Mouse (Mus musculus) neural tube, embryonic 15.5 days (tissue): ENCODE results near the gene Fam173a. TPM values are rescaled to one million over a fixed set of nuclear protein-coding genes. Genes with fewer than 3 reads are reported as not detected.
"Not testable (repeated sequence)": the region's sequence is repeated elsewhere in the genome, so short reads cannot be mapped to it uniquely, and the experiment has no call there.

Experiments used
- ATAC-seq: fragments of 200-750 bp; cut with Nextera tagmentation; 2 replicates; pipeline ENCODE4 v1.8.0; 2017; ENCODE audit warnings: mild to moderate bottlenecking, moderate TSS enrichment, moderate library complexity; ENCODE audit not compliant: low FRiP score
- H3K27ac ChIP-seq: fragments of 300-500 bp; sonication (generic); replicated peaks from 2 replicates; pipeline ENCODE4 v1.5.1; 2015; ENCODE audit warnings: mild to moderate bottlenecking, inconsistent platforms
- H3K27me3 ChIP-seq: fragments of 300-500 bp; sonication (generic); replicated peaks from 2 replicates; pipeline ENCODE4 v1.6.1; 2015; ENCODE audit warnings: inconsistent platforms
- H3K36me3 ChIP-seq: fragments of 300-500 bp; sonication (generic); 2 replicates; pipeline ENCODE4 v1.6.1; 2015; ENCODE audit warnings: inconsistent platforms
- H3K4me1 ChIP-seq: fragments of 300-500 bp; sonication (generic); 2 replicates; pipeline ENCODE4 v1.6.1; 2015; ENCODE audit warnings: inconsistent platforms
- H3K4me2 ChIP-seq: fragments of 300-500 bp; sonication (generic); 2 replicates; pipeline ENCODE4 v1.6.1; 2015; ENCODE audit warnings: inconsistent platforms, mild to moderate bottlenecking, moderate library complexity
- H3K4me3 ChIP-seq: fragments of 300-500 bp; sonication (generic); replicated peaks from 2 replicates; pipeline ENCODE4 v1.5.1; 2015; ENCODE audit warnings: mild to moderate bottlenecking, inconsistent platforms
- H3K9ac ChIP-seq: fragments of 300-500 bp; sonication (generic); replicated peaks from 2 replicates; pipeline ENCODE4 v1.6.1; 2015; ENCODE audit warnings: mild to moderate bottlenecking, inconsistent platforms
- H3K9me3 ChIP-seq: fragments of 300-500 bp; sonication (generic); replicated peaks from 2 replicates; pipeline ENCODE4 v1.6.1; 2016; ENCODE audit warnings: inconsistent platforms
- WGBS: fragments of 180-500 bp; shearing (Covaris S2); methylation state at CpG from one replicate; pipeline ENCODE4 v1.1.7; 2015; ENCODE audit warnings: mixed read lengths; 5-methylcytosine and 5-hydroxymethylcytosine counted together
- polyA plus RNA-seq: library from polyadenylated mRNA; unstranded; fragments of >200 nt; fragmentation: Nextera tagmentation; extraction: Ambion mirVana; gene quantifications from 2 replicates; pipeline ENCODE4 v1.2.1, GENCODE M21; 2015

The Fam173a gene
- polyA plus RNA-seq, 1 experiment from 2014 or later, result 94.1 TPM

GRCm38 (mm10) chr17:25809606-25810340, 17.1 kb upstream of the Fam173a start:
- 4% methylated on average over 25 of the region's 25 CpGs for WGBS
- ATAC-seq, result peak; percentile 40
- Histone ChIP-seq H3K27me3 (no peaks in the 10 kb centered on the region), H3K4me3 (peak overlapping the region; percentile 96), H3K36me3 (no peaks in the 10 kb centered on the region), H3K9ac (peak overlapping the region; percentile 97), H3K4me2 (peak overlapping the region; percentile 94), H3K4me1 (peaks cover 56% of the 10 kb centered on the region), H3K9me3 (no peaks in the 10 kb centered on the region), H3K27ac (peak overlapping the region; percentile 98)

- Histone ChIP-seq H3K9ac (peak within 1 kb of the TSS; percentile 97), H3K4me3 (peak within 1 kb of the TSS; percentile 96), H3K36me3 (no peaks in the 10 kb centered on the region), H3K4me1 (peaks cover 50% of the 10 kb centered on the region), H3K9me3 (no peaks in the 10 kb centered on the region), H3K27me3 (no peaks in the 10 kb centered on the region), H3K27ac (peak within 1 kb of the TSS; percentile 98), H3K4me2 (peak within 1 kb of the TSS; percentile 94)
- ATAC-seq, result peak; percentile 91
- WGBS, result under 1% methylated on average over 64 of the region's 100 CpGs
These were observed 16.3 kb upstream of the Fam173a start, which contains the start of gene Fbxl16 for GRCm38 (mm10) chr17:25808789-25809605. Gene Fbxl16 (plus strand): TSS chr17:25809085.

GRCm38 (mm10) chr17:25808028-25808427, 15.3 kb upstream of the Fam173a start:
- peak overlapping the region; percentile 98 for H3K27ac ChIP-seq
- no peaks in the 10 kb centered on the region for H3K27me3 ChIP-seq
- no peaks in the 10 kb centered on the region for H3K9me3 ChIP-seq
- peak overlapping the region; percentile 96 for H3K4me3 ChIP-seq
- H3K4me2 ChIP-seq, result peak overlapping the region; percentile 94
- H3K36me3 ChIP-seq, result no peaks in the 10 kb centered on the region
- no peak for ATAC-seq
- peaks cover 49% of the 10 kb centered on the region for H3K4me1 ChIP-seq
- peak overlapping the region; percentile 97 for H3K9ac ChIP-seq
- 26% methylated on average over 5 of the region's 5 CpGs for WGBS

- not testable (repeated sequence) for H3K4me2 ChIP-seq, H3K36me3 ChIP-seq, H3K27ac ChIP-seq, H3K9ac ChIP-seq, H3K4me3 ChIP-seq, H3K27me3 ChIP-seq, H3K9me3 ChIP-seq, ATAC-seq
- H3K4me1 ChIP-seq, result peaks cover 49% of the 10 kb centered on the region
- 46% methylated on average over 2 of the region's 2 CpGs for WGBS
These were observed 14.8 kb upstream of the Fam173a start for GRCm38 (mm10) chr17:25807452-25807851.

GRCm38 (mm10) chr17:25806507-25806906, 13.8 kb upstream of the Fam173a start:
- Histone ChIP-seq H3K36me3 (no peaks in the 10 kb centered on the region), H3K4me2 (no peak overlapping the region), H3K27ac (no peak overlapping the region), H3K9ac (no peak overlapping the region), H3K4me3 (no peak overlapping the region), H3K9me3 (no peaks in the 10 kb centered on the region), H3K4me1 (peaks cover 44% of the 10 kb centered on the region), H3K27me3 (no peaks in the 10 kb centered on the region)
- 76% methylated on average over 4 of the region's 4 CpGs for WGBS
- ATAC-seq, result no peak

- peak overlapping the region; percentile 19 for H3K4me2 ChIP-seq
- H3K27me3 ChIP-seq, result no peaks in the 10 kb centered on the region
- H3K4me3 ChIP-seq, result no peak overlapping the region
- H3K9ac ChIP-seq, result peak overlapping the region; percentile 28; the same call in 1 of the 2 replicates
- ATAC-seq, result peak; percentile 76
- no peaks in the 10 kb centered on the region for H3K36me3 ChIP-seq
- peak overlapping the region; percentile 75 for H3K27ac ChIP-seq
- 4% methylated on average over 10 of the region's 10 CpGs for WGBS
- H3K9me3 ChIP-seq, result no peaks in the 10 kb centered on the region
- peaks cover 23% of the 10 kb centered on the region for H3K4me1 ChIP-seq
These were observed 10.3 kb upstream of the Fam173a start for GRCm38 (mm10) chr17:25802825-25803517.

- no peaks in the 10 kb centered on the region for H3K27me3 ChIP-seq
- 8% methylated on average over 6 of the region's 6 CpGs for WGBS
- H3K4me3 ChIP-seq, result no peak overlapping the region
- no peak overlapping the region for H3K27ac ChIP-seq
- H3K4me1 ChIP-seq, result peaks cover 38% of the 10 kb centered on the region
- no peaks in the 10 kb centered on the region for H3K9me3 ChIP-seq
- no peak for ATAC-seq
- no peak overlapping the region for H3K9ac ChIP-seq
- H3K36me3 ChIP-seq, result no peaks in the 10 kb centered on the region
- H3K4me2 ChIP-seq, result no peak overlapping the region
These were observed 8.3 kb upstream of the Fam173a start for GRCm38 (mm10) chr17:25801029-25801428.

- H3K9me3 ChIP-seq, result no peaks in the 10 kb centered on the region
These were observed 4.3 kb upstream of the Fam173a start, which contains the start of gene Metrn for GRCm38 (mm10) chr17:25796951-25797369. Gene Metrn (minus strand): TSS chr17:25797136.

GRCm38 (mm10) chr17:25796211-25796771, 3.6 kb upstream of the Fam173a start:
- Histone ChIP-seq H3K4me1 (peaks cover 59% of the 10 kb centered on the region), H3K27ac (peak overlapping the region; percentile 69), H3K36me3 (no peaks in the 10 kb centered on the region), H3K9ac (peak overlapping the region; percentile 53), H3K4me2 (peak overlapping the region; percentile 96), H3K4me3 (peak overlapping the region; percentile 57), H3K9me3 (no peaks in the 10 kb centered on the region), H3K27me3 (no peaks in the 10 kb centered on the region)
- WGBS, result 2% methylated on average over 37 of the region's 37 CpGs
- no peak for ATAC-seq

More at GRCm38 (mm10) chr17:25796951-25797369, 4.3 kb upstream of the Fam173a start, which contains the start of gene Metrn:
- Histone ChIP-seq H3K36me3 (no peaks in the 10 kb centered on the region), H3K4me1 (peaks cover 55% of the 10 kb centered on the region), H3K4me3 (peak within 1 kb of the TSS; percentile 57), H3K27me3 (no peaks in the 10 kb centered on the region), H3K4me2 (peak within 1 kb of the TSS; percentile 96), H3K9ac (peak within 1 kb of the TSS; percentile 53), H3K27ac (peak within 1 kb of the TSS; percentile 69)
- ATAC-seq, result peak; percentile 54
- WGBS, result under 1% methylated on average over 35 of the region's 35 CpGs

- peaks cover 63% of the 10 kb centered on the region for H3K4me1 ChIP-seq
- peak; percentile 25; the same call in 1 of the 2 replicates for ATAC-seq
- H3K4me2 ChIP-seq, result peak within 1 kb of the TSS; percentile 96
- H3K36me3 ChIP-seq, result no peaks in the 10 kb centered on the region
- peak within 1 kb of the TSS; percentile 53 for H3K9ac ChIP-seq
- peak within 1 kb of the TSS; percentile 57 for H3K4me3 ChIP-seq
- 13% methylated on average over 6 of the region's 6 CpGs for WGBS
- H3K27me3 ChIP-seq, result no peaks in the 10 kb centered on the region
- no peaks in the 10 kb centered on the region for H3K9me3 ChIP-seq
- peak within 1 kb of the TSS; percentile 93 for H3K27ac ChIP-seq
These were observed 3.0 kb upstream of the Fam173a start, which contains the start of gene AC134908.4 for GRCm38 (mm10) chr17:25795609-25796092. Gene AC134908.4 (minus strand): TSS chr17:25795659.

- Histone ChIP-seq H3K36me3 (no peaks in the 10 kb centered on the region), H3K27me3 (no peaks in the 10 kb centered on the region), H3K4me2 (peak overlapping the region; percentile 96), H3K9me3 (no peaks in the 10 kb centered on the region), H3K4me3 (peak overlapping the region; percentile 57), H3K9ac (peak overlapping the region; percentile 53; the same call in 1 of the 2 replicates), H3K4me1 (peaks cover 67% of the 10 kb centered on the region), H3K27ac (peak overlapping the region; percentile 93)
- WGBS, result 55% methylated on average over 17 of the region's 17 CpGs
- ATAC-seq, result no peak
These were observed 2.3 kb upstream of the Fam173a start for GRCm38 (mm10) chr17:25794998-25795397.
